Mouse (Mus musculus): ENCODE results near the gene Smim1. TPM values are rescaled to one million over a fixed set of nuclear protein-coding genes. Genes with fewer than 3 reads are reported as not detected.
A peak's percentile ranks its signal among the peaks of the same experiment; 100 is the strongest.

Gene Smim1
- polyA plus RNA-seq (2015; fragmentation: Nextera tagmentation; extraction: Ambion mirVana), result 86.4 and 93.6 TPM in 2 replicates

DNA sequence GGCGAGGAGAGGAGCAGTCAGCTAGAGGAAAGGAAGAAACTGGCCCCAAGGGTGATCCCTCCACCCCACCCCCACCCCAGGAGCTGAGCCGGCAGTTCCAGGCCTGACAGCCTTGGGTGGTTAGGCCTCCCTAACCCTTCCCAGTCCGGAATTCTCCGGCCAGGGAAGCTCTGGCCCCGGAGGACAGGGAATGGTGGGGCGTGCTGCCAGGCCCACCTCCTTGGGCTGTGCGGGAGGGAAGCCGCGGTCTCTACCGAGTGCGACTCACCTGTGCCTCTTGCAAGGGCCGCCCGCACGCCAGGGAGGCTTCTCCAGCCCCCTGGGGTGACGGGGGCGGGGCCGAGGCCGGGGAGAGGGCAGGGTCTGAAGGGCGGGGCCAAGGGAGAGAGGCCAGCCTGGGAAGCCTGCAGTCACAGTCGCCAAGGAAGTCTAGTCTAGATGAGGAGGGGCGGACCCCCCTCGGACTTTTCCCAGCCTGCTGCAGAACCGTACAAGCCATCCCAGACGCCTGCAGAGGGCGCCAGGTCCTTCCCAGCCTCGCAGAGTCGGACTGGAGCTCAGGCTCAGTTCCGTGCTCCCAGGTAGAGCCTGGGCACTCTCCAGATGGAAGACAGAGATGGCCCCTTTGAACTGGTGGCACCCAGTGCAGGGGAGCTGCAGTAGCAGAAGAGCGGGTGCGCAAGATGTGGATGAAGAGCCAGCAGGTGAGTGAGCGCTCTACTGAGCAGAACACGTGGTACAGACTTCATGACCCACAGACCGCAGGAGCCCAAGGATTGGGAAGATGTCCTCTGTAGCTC, at the start of gene Smim1:
Gene Smim1, minus strand, starts transcription at position 590 of the 800 bp plus-strand sequence.
- Histone ChIP-seq H3K4me1 (ENCODE audit: insufficient read depth) (peaks cover 31% of the 10 kb centered on the region), H3K27me3 (ENCODE audit: insufficient read depth, low read length) (no peaks in the 10 kb centered on the region), H3K9me3 (ENCODE audit: low read length) (no peaks in the 10 kb centered on the region), H3K36me3 (replicated peaks; ENCODE audit: insufficient read depth, low read length) (peaks cover 21% of the 10 kb centered on the region), H3K27ac (ENCODE audit: low read depth) (peak within 1 kb of the TSS; percentile 89), H3K4me3 (ENCODE audit: low read depth, low read length) (peak within 1 kb of the TSS; percentile 84), H3K4me2 (ENCODE audit: low read depth, low read length) (peak within 1 kb of the TSS; percentile 94), H3K9ac (replicated peaks) (peak within 1 kb of the TSS; percentile 86)
- WGBS (ENCODE audit: insufficient replicate concordance), result 3% methylated on average over 32 of the region's 33 CpGs
- DNase-seq (peak; percentile 85), ATAC-seq (peak; percentile 40)
- no peak for TF ChIP-seq EP300 (IDR thresholded peaks at IDR 0.05; ENCODE audit: low read depth)
- TF ChIP-seq CTCF (IDR thresholded peaks at IDR 0.05; ENCODE audit: low read depth), result peak; percentile 72

DNA sequence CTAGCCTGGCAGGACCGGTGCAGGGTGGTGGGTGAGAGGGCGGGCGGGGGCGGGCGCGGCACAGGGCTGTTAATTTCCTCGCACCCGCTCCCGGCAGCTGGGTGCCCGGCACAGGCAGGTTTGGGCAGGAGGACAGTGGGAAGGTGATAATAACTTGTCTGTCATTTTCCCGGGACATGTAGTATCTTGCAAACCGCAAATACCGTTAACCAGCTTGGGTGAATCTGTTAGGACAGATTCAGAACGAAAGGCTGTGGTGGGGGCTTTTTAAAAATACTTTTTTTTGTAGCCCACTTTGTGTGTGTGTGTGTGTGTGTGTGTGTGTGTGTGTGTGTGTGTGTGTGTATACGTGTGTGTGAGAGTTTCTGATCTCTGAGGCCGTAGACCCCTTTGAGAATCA, 45.9 kb upstream of the Smim1 start:
- Histone ChIP-seq H3K27ac (ENCODE audit: low read depth) (no peak overlapping the region), H3K4me2 (ENCODE audit: low read depth, low read length) (no peak overlapping the region), H3K4me3 (ENCODE audit: low read depth, low read length) (no peak overlapping the region), H3K36me3 (replicated peaks; ENCODE audit: insufficient read depth, low read length) (no peaks in the 10 kb centered on the region), H3K4me1 (ENCODE audit: insufficient read depth) (no peaks in the 10 kb centered on the region), H3K27me3 (ENCODE audit: insufficient read depth, low read length) (peaks cover 20% of the 10 kb centered on the region), H3K9me3 (ENCODE audit: low read length) (no peaks in the 10 kb centered on the region), H3K9ac (replicated peaks) (no peak overlapping the region)
- no peak for ATAC-seq
- WGBS (ENCODE audit: insufficient replicate concordance), result 17% methylated on average over 11 of the region's 16 CpGs
- no peak for DNase-seq
- TF ChIP-seq EP300 (IDR thresholded peaks at IDR 0.05; ENCODE audit: low read depth) (no peak), CTCF (IDR thresholded peaks at IDR 0.05; ENCODE audit: low read depth) (no peak)

DNA sequence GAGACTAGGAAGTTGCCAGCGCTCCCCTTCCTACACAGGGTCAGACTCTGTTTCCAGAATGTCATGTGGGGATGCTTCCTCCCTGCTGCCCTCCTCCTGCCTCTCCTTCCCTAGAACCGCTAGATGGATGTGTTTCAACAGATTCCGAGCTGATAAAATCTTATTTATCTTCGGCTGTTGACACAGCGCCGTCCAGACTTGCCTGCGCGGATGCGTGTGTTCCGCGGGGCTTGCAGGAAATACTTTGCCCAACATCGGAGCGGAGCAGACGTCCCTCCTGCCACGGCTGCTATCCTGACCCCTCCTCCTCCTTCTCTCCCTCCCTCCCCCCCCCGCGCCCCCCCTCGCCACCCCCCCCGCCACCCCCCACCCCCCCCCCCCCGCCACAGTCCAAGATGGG, 45.5 kb upstream of the Smim1 start:
- DNase-seq (no peak), ATAC-seq (no peak)
- H3K27ac ChIP-seq (ENCODE audit: low read depth), result no peak overlapping the region
- H3K36me3 ChIP-seq (replicated peaks; ENCODE audit: insufficient read depth, low read length), result no peaks in the 10 kb centered on the region
- H3K4me3 ChIP-seq (ENCODE audit: low read depth, low read length), result no peak overlapping the region
- H3K9me3 ChIP-seq (ENCODE audit: low read length), result no peaks in the 10 kb centered on the region
- WGBS (ENCODE audit: insufficient replicate concordance), result under 1% methylated on average over 15 of the region's 20 CpGs
- no peak overlapping the region for H3K4me2 ChIP-seq (ENCODE audit: low read depth, low read length)
- TF ChIP-seq CTCF (IDR thresholded peaks at IDR 0.05; ENCODE audit: low read depth) (no peak), EP300 (IDR thresholded peaks at IDR 0.05; ENCODE audit: low read depth) (no peak)
- H3K4me1 ChIP-seq (ENCODE audit: insufficient read depth), result no peaks in the 10 kb centered on the region
- no peak overlapping the region for H3K9ac ChIP-seq (replicated peaks)
- H3K27me3 ChIP-seq (ENCODE audit: insufficient read depth, low read length), result peaks cover 20% of the 10 kb centered on the region

DNA sequence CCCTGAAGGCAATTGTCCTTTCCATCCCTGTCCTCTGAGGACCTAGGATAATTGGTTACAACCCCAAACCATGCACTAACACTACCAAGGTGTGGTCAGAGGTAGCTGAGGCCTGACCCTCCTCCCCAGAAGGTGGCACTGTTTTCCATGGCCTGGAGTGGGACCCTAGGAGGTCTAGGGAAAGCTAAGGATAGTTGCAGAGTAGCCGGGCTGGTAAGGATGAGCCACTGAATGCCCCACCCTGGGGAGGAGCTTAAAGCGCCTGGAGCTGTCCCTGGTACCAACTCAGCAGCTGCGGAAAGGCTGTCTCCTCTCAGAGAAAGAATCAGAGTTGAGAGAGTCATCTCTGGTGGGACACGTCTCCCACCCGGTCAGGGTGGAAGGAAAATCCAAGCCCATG, 44.9 kb upstream of the Smim1 start:
- DNase-seq, result peak; percentile 58
- H3K27me3 ChIP-seq (ENCODE audit: insufficient read depth, low read length), result peaks cover 20% of the 10 kb centered on the region
- no peaks in the 10 kb centered on the region for H3K9me3 ChIP-seq (ENCODE audit: low read length)
- under 1% methylated on average over 5 of the region's 5 CpGs for WGBS (ENCODE audit: insufficient replicate concordance)
- H3K36me3 ChIP-seq (replicated peaks; ENCODE audit: insufficient read depth, low read length), result no peaks in the 10 kb centered on the region
- no peak overlapping the region for H3K9ac ChIP-seq (replicated peaks)
- H3K4me1 ChIP-seq (ENCODE audit: insufficient read depth), result no peaks in the 10 kb centered on the region
- no peak overlapping the region for H3K4me3 ChIP-seq (ENCODE audit: low read depth, low read length)
- TF ChIP-seq EP300 (IDR thresholded peaks at IDR 0.05; ENCODE audit: low read depth) (no peak), CTCF (IDR thresholded peaks at IDR 0.05; ENCODE audit: low read depth) (peak; percentile 32)
- H3K4me2 ChIP-seq (ENCODE audit: low read depth, low read length), result no peak overlapping the region
- H3K27ac ChIP-seq (ENCODE audit: low read depth), result no peak overlapping the region
- ATAC-seq, result 0 out of 2 replicates have a peak, but pooled peaks have one; percentile 41

DNA sequence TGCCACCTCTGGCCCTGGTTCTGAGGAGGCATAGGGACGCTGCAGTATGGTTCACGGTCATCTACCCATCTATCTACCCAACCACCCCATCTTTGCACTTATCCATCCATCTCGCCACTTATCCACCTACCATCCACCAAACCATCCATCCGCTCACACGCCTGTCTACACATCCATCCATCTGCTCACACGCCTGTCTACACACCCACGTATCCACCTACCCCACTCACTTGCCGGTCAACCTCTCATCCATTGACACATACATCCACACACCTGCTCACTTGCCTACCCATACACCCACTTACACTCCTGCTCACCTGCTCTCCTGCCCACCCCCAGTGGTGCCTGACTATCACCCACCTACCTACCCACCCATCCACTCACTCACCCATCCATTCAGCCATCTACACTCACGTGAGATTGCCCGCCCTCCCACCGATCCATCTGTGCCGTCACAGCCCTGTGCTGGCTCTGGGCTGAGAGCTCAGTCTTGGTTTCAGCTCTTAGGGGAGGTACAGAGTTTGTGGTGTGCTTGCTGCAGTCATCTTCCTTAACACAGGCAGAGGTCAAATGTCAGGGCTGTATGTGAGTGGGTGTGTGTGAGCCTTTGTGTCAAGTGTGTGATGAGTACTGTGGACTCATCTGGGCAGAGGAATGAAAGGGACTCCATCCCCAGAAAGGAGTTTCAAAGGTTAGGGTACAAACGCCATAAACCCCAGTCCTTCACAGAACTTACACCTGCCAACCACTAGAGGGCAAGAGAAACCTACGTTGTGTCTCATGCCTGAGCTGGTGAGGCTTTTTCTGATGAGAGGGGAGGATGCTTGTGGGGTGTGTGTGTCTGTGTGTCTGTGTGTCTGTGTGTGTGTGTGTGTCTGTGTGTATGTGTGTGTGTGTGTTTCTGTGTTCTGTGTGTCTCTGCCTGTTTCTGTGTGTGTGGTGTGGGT, 39.1 kb upstream of the Smim1 start:
- 53% methylated on average over 14 of the region's 14 CpGs for WGBS (ENCODE audit: insufficient replicate concordance)

DNA sequence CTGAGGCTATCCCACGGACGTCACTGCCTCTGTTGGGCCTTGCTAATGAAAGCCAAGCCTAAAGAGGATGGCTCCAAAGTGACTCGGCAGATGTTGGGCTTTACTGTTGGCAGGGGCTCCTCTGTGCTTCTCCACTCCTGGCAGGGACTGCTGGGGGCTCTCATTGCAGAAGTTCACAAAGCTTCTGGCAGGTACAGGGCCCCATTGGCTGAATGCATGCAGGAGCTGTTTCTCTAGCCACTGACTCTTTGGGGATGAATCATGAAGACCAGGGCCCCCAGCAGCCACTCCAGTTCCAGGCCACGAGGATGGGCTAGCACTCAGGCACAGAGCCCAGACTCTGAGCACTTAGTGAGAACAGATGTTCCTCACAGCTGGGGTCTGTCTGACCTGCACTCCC, 31.7 kb upstream of the Smim1 start:
- WGBS (ENCODE audit: insufficient replicate concordance), result 49% methylated on average over 4 of the region's 4 CpGs
- Histone ChIP-seq H3K27me3 (ENCODE audit: insufficient read depth, low read length) (no peaks in the 10 kb centered on the region), H3K4me1 (ENCODE audit: insufficient read depth) (no peaks in the 10 kb centered on the region), H3K9me3 (ENCODE audit: low read length) (no peaks in the 10 kb centered on the region), H3K9ac (replicated peaks) (no peak overlapping the region), H3K4me3 (ENCODE audit: low read depth, low read length) (no peak overlapping the region), H3K27ac (ENCODE audit: low read depth) (no peak overlapping the region), H3K4me2 (ENCODE audit: low read depth, low read length) (no peak overlapping the region), H3K36me3 (replicated peaks; ENCODE audit: insufficient read depth, low read length) (no peaks in the 10 kb centered on the region)
- TF ChIP-seq EP300 (IDR thresholded peaks at IDR 0.05; ENCODE audit: low read depth), result no peak
- no peak for TF ChIP-seq CTCF (IDR thresholded peaks at IDR 0.05; ENCODE audit: low read depth)
- no peak for DNase-seq
- ATAC-seq, result no peak

More for the DNA sequence above, 39.1 kb upstream of the Smim1 start:
- no peak overlapping the region for H3K9ac ChIP-seq (replicated peaks)
- no peaks in the 10 kb centered on the region for H3K36me3 ChIP-seq (replicated peaks; ENCODE audit: insufficient read depth, low read length)
- no peak overlapping the region for H3K4me2 ChIP-seq (ENCODE audit: low read depth, low read length)
- no peaks in the 10 kb centered on the region for H3K4me1 ChIP-seq (ENCODE audit: insufficient read depth)
- no peaks in the 10 kb centered on the region for H3K27me3 ChIP-seq (ENCODE audit: insufficient read depth, low read length)
- no peaks in the 10 kb centered on the region for H3K9me3 ChIP-seq (ENCODE audit: low read length)
- ATAC-seq, result no peak
- TF ChIP-seq EP300 (IDR thresholded peaks at IDR 0.05; ENCODE audit: low read depth) (no peak), CTCF (IDR thresholded peaks at IDR 0.05; ENCODE audit: low read depth) (peak; percentile 93)
- no peak overlapping the region for H3K4me3 ChIP-seq (ENCODE audit: low read depth, low read length)
- no peak for DNase-seq
- H3K27ac ChIP-seq (ENCODE audit: low read depth), result no peak overlapping the region
